Mouse (Mus musculus) 416B (cell line): ENCODE results near the gene Nup210.
A peak's percentile ranks its signal among the peaks of the same experiment; 100 is the strongest.
"Not testable (repeated sequence)": the region's sequence is repeated elsewhere in the genome, so short reads cannot be mapped to it uniquely, and the experiment has no call there.

Experiments
- DNase-seq: peaks from one replicate; pipeline ENCODE4 v3.0.0; 2011; ENCODE audit warnings: low read depth

The Nup210 gene

GRCm38 (mm10) chr6:91104765-91105399 is 11.7 kb downstream of the Nup210 start:
- DNase-seq: peak; percentile 82

DNA sequence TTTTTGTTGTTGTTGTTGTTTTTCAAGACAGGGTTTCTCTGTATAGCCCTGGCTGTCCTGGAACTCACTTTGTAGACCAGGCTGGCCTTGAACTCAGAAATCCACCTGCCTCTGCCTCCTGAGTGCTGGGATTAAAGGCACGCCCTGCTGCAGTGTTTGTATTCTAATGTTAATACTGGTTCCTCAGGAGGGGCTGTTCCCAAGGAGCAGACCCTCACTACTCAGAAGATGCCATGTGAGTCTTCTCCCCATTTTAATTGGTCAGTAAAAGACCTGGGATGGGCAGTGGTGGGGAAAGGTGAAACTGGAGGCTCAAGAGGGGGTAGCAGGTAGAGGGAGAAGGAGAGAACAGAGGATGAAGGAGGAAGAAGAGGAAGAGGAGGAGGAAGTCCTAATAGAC is 13.2 kb downstream of the Nup210 start:
- not testable (repeated sequence) for DNase-seq

DNA sequence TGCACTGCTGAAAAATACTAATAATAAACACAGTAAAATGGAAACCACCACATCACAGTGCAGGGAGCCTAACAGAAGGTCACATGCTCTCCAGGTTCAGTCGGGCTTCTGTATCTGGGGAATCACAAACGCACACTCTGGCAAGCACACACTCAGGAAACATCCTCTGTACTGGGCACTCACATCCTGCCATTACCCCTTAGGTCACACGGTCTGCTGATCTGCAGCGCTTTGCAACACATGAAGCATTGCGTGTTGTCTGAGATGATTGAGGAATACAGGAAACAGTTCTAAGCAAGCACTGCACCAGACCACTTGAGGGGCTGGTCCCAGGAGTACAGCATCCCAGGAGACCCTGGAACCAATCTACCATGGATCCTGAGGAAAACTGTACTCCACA is 16.0 kb downstream of the Nup210 start:
- peak; percentile 32 for DNase-seq

- DNase-seq: no peak
Measured at GRCm38 (mm10) chr6:91097879-91098278, 18.8 kb downstream of the Nup210 start.

DNA sequence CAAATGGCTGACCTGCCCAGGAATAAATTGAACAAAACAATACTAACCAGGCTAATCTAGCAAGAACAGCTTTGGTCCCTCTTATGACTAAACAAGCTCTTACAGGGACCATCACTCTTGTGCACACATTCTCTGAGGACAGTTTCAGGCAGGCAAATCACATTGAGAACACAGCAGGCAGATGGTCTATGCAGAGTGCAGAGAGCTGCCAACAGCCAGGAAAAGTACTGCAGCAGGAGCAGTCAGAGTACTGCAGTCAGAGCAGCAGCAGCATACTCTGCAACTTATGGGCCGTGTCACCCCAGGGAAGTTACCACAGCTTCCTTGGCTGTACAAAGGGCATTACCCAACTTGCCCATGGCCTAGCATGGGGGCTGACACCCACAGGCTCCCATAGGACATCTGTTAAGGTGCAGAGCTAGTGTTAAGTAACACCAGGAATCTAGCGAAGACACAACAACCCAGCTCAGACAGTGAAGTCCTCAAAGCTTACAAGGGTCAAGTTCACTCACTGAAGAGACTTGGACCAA is 21.5 kb downstream of the Nup210 start:
- peak; percentile 20 for DNase-seq

GRCm38 (mm10) chr6:91092216-91092899 is 24.3 kb downstream of the Nup210 start:
- DNase-seq: no peak

DNA sequence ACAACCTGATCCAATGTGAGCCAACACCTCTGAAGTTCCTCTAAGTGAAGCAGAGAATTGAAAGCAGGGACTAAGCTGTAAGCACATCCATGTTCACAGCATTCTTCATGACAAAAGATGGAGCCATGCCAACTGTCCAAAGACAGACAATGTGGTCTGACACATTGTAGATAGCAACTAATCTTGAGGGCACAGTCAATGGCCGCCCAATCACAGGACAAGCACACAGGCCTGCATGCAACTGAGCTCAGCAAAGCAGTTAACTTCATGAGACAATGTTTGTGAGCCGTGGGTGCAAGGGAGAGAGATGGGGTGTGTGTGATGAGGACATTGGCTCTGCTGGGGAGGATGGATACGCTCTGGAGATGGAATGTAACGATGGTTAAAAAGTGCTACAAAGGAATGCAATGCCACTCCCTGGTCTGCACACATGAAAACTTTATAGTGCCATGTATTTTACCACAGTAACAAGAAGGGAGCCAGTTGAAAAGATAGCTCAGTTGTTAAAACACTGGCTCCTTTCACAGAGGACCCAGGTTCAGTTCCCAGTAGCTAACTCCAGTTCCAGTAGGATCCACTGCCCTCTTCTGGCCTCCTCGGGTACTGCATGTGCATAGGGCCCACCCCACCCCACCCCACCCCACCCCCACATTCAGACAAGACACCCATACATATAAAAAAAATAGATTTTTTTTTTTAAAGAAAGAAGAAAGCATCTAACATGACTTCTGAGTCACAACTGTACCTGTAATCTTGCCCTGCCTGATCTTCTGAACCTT is 31.3 kb downstream of the Nup210 start:
- DNase-seq: no peak

DNA sequence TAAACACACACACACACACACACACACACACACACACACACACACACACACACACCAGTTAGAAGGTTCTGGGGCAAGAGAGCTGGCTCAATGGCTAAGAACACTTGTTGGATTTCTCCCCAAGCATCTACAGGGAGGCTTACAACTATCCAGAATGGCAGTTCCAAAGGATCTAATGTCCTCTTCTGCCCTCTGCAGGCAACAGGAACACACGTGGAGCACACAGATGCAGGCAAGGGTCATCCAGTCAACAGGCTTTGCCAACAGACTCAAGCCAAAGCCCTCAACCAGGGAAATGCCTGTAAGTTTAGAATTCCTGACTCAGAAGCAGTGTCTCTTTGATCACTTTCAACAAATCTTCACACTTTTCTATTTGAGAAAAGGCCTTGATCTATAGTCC is 36.6 kb downstream of the Nup210 start:
- DNase-seq: peak; percentile 48

GRCm38 (mm10) chr6:91076249-91076648 is 40.4 kb downstream of the Nup210 start:
- no peak for DNase-seq

DNA sequence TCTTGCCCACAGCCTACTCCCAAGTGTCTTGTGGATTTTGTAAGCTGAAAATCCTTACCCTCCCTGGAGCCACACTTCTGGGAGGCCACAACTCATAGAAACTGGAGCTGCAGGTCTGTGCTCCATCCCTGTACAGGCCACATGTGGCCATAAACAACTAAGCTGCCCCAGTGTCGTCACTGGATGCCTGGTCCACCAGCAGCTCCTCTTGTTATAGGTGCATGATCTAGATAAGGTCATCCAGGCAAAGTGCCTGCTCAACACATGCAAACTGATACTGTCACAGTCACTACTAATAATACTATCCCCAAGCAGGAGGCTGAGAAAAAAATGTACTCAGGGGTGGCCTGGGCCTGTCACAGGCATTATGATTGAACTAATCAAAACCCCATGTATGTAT is 48.1 kb downstream of the Nup210 start:
- DNase-seq: no peak

- DNase-seq: no peak
Measured at GRCm38 (mm10) chr6:91067048-91067447, 49.6 kb downstream of the Nup210 start.

GRCm38 (mm10) chr6:91061296-91061695 is 55.3 kb downstream of the Nup210 start:
- peak; percentile 84 for DNase-seq

DNA sequence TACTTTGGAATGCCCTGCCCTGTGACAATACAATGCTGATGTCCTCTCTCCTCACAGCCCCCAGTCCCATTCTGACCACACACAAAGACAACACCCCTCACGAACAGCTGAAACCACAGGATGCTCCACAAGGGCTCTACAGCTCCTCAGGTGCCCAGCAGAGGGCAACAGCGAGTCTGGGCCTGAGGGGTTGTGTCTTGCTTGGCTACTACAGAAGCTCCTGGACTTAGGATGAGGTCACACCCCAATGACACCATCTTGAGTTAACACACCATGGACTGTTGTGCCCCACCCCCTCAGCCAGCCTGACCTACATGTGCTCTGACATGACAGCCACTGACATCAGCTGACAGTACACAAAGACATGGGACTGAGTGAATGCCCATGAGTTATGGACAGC is 56.9 kb downstream of the Nup210 start:
- DNase-seq: peak; percentile 66

DNA sequence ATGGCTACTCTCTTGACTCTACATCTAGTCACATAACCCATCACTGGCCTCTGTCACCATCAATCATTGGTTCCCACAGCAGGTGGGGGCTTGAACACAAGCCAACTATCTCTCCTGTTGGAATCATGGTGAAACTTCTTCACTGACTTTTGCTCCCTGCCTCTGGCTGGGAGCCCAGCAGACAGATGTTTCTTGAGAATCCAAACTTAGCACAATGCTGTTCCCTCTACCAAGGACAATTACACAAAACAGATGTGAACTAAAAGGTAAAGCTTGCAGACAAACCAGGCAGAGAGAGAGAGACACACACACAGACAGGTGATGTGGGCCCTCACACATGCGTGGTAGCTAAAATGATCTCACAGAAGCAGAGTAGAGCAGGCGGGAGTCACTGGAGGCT is 58.6 kb downstream of the Nup210 start:
- DNase-seq: no peak

DNA sequence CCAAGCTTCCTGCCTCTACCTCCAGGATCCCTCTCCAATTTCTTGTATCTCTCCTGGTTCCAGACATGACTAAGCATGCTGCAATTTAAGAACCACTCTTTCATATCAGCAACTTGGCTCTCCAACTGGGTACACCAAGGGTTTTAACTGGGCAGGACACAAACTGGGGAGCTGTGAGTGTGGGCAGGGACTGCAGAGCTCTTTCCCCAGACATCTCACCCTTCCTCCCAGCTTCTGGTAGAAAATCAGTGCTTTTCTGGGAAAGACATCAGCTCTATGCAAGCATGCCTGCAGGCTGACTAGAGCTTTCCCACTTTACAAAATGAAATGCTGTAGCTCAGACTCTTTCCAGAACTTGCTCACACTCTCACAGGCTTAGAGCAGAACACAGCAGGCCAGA is 60.3 kb downstream of the Nup210 start:
- no peak for DNase-seq

DNA sequence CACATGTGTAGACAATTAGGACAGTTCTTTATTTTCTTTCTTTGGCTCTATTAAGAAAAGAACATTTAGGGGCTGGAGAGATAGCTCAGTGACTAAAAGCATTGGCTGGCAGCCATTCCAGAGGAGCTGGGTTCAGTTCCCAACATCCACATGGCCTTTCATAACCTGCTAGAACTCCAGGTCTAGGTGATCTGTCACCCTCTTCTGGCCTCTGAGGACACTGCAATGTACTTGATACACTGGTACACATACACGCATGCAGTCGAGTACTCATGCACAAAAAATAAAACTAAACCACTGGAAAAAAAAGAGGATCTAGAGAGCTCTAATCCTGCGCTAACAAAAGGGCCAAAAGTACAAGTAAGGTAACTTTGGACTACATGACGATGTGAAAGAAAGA is 64.1 kb downstream of the Nup210 start:
- DNase-seq: peak; percentile 24

GRCm38 (mm10) chr6:91048019-91048418 is 68.6 kb downstream of the Nup210 start:
- no peak for DNase-seq

GRCm38 (mm10) chr6:91047434-91047833 is 69.2 kb downstream of the Nup210 start:
- DNase-seq: no peak

- no peak for DNase-seq
Measured at GRCm38 (mm10) chr6:91046184-91046583, 70.4 kb downstream of the Nup210 start.

DNA sequence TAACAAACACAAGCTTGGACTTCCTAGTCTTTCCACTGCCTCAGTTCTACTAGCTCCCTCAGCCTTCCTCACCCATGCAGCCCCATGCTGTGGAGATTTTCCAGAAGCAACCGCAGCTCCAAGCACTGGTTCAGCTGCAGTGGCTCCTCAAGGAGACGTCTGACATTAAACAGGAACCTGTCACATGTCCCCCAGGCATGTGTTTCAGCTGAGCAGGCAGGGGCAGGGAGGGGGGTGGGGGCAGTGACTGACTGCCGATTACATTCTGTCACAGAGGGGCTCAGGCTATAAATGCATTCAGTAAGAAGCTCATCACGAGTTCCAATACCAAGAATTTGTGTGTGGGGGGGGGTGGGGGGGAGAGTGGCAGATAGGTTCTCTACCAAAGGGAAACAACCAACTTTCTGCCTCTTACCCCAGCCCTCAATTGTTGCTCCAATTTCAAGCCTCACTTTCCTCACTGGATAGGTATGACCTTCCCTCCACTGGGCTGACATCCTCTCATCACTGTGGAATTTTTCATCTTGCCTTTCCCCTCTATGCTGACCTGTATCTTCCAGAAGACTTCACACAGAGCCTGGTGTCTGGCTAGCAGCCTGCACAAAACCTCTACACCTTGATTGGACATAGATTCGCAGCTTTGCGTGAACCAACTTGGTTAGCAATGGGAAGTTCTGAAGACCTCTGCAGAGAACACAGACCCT is 71.8 kb downstream of the Nup210 start:
- no peak for DNase-seq

DNA sequence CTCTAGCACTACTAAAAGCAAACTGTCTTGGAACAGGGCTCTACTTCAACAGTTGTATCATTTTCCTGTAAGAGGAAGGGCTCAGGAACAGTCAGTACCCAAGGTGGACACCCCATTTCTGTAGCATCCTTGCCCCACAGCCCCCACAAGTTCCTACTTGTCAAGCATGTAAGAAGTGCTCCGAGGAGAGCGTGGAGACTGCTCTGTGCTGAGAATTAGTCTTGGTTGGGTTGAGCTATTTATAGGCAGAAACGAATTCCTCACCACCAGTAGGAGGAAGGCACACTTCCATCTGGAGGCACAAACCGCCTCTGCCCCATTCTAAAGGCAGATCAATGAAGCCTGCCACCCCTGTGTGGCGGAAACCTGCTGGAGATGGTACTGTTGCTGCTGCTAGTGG is 75.3 kb downstream of the Nup210 start:
- DNase-seq: no peak

DNA sequence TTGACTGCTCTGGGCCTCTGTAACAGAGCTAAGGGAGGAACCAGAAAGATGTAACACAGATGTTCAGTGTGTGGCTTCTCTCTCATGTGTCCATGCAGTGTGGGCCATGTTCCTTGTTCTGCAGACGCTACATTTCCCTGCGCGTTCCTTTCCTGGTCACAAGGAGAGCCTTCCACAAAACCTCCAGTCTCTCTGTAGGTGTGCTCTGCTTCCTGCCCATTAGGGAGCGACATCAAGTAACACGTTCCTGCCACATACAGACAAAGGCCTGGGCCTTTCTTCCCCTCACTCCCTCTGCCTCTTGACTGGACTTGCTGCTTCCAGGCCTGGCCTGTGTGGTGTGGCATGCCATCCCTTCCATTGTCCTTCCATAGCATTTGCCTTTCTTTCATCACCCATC is 88.4 kb downstream of the Nup210 start:
- DNase-seq: no peak
